Mouse (Mus musculus) right cerebral cortex, adult 2 months (tissue): ENCODE measurements at regions not wholly inside any gene's neighbourhood (a gene's known extent, or its start where the extent isn't known, plus 50 kb on each side); places are given as distances from the start of the nearest gene placed in this dataset.
"Not testable (repeated sequence)": the region's sequence is repeated elsewhere in the genome, so short reads cannot be mapped to it uniquely, and the experiment has no call there.

ENCODE experiments used
- DNase-seq, 2 experiments: peaks; one replicate each; pipeline ENCODE4 v3.0.0; 2021 to 2022; ENCODE audit warnings: low spot score in 2 of 2

GRCm38 (mm10) chr11:92228855-92229254, 651.5 kb upstream of the Kif2b start:
- DNase-seq = no peak

DNA sequence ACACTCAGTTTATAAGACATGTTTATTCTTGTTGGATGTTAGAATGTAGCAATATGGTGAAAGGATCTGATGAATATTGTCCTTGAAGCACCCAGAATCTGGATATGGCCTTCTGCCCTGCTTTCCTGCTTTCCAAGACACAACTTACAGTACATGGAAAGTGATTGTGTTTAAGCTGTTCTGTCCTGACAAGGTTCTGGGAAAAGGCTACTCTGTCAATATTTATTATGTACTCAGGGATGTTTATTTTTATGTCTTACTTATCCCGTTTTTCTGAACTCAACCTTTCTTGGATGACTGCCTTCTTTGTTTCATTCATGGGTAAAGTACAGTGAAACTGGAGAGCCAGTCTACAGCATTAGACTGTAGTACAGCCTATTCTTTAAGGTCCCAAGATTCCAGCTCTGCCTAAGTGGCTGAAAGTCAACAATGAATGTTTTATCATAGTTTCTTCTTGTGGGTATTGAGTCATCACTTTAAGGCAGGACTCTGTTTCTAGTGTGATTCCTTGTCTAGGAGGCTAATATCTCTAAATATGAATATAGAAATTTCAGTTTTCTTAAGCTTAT, 631.7 kb upstream of the Kif2b start:
- no peak for DNase-seq

DNA sequence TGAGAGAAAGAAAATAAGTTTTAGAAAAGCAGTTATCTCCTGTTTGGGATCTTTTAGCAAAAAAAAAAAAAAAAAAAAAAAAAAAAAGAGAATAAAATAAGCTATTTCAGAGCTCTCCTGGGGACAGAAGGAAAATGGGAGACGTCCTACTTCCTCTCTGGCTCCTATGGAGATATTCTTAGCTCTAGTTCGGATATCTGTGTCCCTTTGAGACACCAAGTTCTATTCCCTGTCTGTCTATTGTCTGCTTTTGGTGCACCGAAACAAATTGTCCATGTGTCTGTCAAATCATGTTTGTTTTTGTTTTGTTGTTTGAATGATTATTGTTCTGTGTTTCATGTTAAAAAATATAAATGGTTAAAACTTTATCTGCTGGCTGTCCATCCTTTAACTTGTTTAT, 601.0 kb upstream of the Kif2b start:
- not testable (repeated sequence) for DNase-seq

DNA sequence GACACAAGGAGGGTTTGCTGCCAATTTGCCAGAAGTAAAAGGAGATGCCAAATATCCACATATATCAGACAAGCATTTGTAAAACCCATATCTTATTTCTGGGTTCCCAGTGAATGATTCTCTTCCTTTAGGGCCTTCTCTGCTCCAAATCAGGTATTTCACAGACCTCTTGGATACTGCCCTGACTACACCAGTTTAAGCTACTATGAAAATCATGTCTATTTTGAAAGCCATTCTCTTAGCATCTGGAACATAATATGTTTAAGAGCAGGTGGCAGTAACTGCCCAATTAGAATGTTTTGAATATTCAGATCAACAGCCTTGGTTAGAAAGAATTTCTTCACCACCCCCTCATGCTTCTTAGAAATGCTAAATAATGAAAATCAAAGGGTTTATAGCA, 575.8 kb upstream of the Kif2b start:
- DNase-seq = no peak

DNA sequence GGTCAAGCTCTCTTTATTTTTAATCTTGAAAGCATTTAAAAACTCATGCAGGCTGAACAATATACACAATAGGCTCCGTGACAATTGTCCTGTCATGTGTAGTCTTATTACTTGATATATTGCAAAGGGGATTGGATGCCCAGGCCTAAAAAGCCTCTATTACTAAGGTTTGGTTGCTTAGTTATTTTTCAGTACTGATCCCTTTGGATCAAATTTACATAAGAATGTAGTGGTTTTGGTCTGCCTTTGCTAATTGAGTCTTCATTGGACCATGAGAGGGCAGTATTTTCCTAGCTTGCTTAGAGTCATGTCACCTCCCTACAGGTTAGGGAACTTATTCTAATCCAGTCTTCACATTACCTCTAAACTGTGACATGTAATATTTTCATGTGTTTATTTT, 558.3 kb upstream of the Kif2b start:
- DNase-seq = no peak

- DNase-seq = no peak
These were observed 557.7 kb upstream of the Kif2b start for GRCm38 (mm10) chr11:92134891-92135590.

GRCm38 (mm10) chr11:92084766-92085165, 507.4 kb upstream of the Kif2b start:
- peak in 1 of 2 experiments; percentile 4 for DNase-seq

DNA sequence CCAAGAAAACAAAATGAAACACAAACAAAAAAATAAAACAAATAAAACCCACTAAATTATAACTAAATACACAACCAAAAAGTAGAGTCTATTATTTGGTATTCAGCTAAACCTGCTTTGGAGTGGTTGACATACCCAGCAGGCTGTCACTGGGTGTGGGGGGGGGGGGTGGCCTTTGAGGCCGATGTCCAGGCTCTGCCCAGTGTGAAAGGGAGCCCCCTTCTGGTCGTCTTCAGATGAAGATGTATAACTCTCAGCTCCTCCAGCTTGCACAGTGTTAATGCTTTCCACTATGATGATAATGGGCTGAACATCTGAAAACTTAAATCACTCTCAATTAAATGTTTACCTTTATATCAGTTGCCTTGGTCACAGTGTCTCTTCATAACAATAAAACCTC, 464.3 kb upstream of the Kif2b start:
- no peak for DNase-seq

GRCm38 (mm10) chr11:92040161-92040560, 462.8 kb upstream of the Kif2b start:
- no peak for DNase-seq

DNA sequence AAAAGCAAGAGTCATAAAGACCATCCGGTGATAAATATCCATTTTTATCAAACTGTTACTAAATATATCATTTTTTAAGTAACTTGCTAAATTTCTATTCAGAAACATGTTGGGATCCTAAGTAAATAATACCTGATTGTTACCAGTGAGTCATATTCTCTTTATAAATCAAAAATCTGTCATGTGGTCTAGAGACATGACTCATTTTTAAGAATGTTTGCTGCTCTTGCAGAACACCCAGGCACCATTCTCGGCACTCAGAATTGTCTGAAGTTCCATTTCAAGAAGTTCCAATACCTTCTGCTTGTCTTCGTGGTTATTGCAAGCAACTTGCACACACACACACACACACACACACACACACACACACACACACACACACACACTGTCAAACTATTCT, 441.1 kb upstream of the Kif2b start:
- DNase-seq = no peak

GRCm38 (mm10) chr11:92011284-92011683, 433.9 kb upstream of the Kif2b start:
- peak; percentile 2 to 4 for DNase-seq

DNA sequence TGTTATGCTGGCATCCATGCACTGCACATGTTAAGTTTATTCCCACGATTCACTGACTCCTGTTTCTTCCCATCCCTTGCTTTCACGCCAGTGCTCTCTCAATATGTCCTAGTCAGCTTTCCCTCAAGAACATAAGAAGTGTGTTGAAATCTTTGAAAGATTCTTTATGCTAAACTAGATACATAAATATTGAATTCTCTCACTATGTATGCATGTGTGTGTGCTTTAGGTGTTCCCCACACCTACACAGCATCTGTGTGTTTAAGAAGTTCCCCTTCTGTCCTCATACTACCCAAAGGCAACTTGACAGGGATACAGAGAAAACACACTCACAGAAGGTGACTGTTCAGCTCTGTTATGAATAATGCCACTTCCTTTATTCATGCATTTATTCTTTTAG, 418.2 kb upstream of the Kif2b start:
- peak in 1 of 2 experiments; percentile 10 for DNase-seq

DNA sequence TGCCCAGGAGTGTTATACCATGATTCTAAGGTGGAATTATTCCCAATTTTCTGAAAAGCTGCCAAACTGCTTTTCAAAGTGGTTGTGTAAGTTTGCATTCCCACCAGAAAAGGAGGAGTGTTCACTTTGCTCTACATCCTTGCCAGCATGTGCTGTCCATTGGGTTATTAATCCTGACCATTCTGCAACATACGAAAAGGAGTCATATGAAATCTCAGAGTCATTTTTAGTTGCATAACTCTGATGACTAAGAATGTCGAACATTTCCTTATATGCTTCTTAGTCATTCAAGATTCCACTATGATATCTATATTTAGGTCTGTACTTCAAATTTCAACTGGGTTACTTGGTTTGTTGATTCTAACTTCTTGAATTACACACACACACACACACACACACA, 392.2 kb upstream of the Kif2b start:
- DNase-seq = no peak

GRCm38 (mm10) chr11:91944336-91944735, 367.0 kb upstream of the Kif2b start:
- DNase-seq = no peak
